Mouse (Mus musculus): Measurements from ENCODE around the gene Pla2g15. TPM values are rescaled to one million over a fixed set of nuclear protein-coding genes. Genes with fewer than 3 reads are reported as not detected.

The Pla2g15 gene
- polyA plus RNA-seq, 1 experiment from 2014 or later: 18.1 TPM

DNA sequence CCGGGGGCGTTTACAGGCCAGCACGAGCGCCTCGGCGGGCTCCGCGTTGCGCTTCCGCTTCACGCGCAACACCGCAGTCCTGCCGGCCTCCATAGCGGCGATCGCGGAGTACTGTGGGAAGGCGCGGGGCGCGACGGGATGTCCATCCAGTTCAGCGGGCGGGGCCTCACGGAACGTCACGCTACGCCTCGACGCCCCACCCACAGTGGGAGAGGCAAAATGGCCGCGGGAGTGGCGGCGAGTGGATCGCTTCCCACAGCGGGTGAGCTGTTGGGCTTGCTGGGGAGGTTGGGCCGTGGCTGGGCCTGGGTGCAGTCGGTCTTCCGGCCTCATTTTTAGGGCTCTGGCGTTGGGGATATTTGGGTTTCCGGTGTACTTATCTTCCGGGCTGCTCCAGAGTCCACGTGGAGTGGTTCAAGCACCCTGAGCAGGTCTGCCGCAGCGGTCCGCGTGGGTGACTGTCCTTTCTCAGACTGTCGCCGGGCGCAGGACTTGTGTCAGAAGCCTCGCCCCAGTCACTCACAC, 60.7 kb downstream of the Pla2g15 start, which contains the start of the genes Slc7a6os and Prmt7:
Gene Slc7a6os, minus strand, starts transcription at position 115 of the 525 bp plus-strand sequence.
Gene Prmt7, plus strand, starts transcription at position 116 of the 525 bp plus-strand sequence.
- Histone ChIP-seq H3K36me3 (peaks cover 48% of the 10 kb centered on the region), H3K4me1 (peaks cover 19% of the 10 kb centered on the region), H3K9me3 (no peaks in the 10 kb centered on the region), H3K4me3 (peak within 1 kb of the TSS; percentile 85), H3K27me3 (no peaks in the 10 kb centered on the region), H3K4me2 (peak within 1 kb of the TSS; percentile 79), H3K27ac (peak within 1 kb of the TSS; percentile 95), H3K9ac (peak within 1 kb of the TSS; percentile 94)
- peak; percentile 98 for ATAC-seq (ENCODE audit: insufficient number of reproducible peaks, insufficient read depth, low FRiP score, low TSS enrichment, low read depth)
- WGBS: under 1% methylated on average over 52 of the region's 52 CpGs

DNA sequence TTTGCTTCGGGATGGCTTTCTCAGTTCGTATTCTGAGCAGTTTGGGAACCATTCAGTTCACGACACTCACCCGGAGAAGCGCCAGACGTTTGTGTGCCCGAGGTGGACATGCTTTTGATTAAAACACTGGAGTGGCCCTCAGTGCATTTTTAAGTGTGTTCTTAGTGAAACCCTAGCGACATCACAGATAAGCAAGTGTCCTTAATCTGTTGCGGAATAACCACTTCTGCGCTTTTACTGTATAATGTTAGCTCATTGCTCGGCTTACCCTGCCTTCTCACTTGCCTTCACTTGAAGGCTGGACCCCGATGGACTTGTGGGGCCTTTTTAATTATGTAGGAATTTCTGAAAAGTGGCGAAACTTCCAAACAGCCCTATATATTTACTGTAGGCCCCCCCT, 61.2 kb downstream of the Pla2g15 start:
- Histone ChIP-seq H3K9ac (peak overlapping the region; percentile 94), H3K36me3 (peaks cover 52% of the 10 kb centered on the region), H3K4me3 (peak overlapping the region; percentile 85), H3K4me2 (peak overlapping the region; percentile 79), H3K4me1 (peaks cover 19% of the 10 kb centered on the region), H3K9me3 (no peaks in the 10 kb centered on the region), H3K27me3 (no peaks in the 10 kb centered on the region), H3K27ac (peak overlapping the region; percentile 95)
- no peak for ATAC-seq (ENCODE audit: insufficient number of reproducible peaks, insufficient read depth, low FRiP score, low TSS enrichment, low read depth)
- WGBS: 3% methylated on average over 13 of the region's 13 CpGs

DNA sequence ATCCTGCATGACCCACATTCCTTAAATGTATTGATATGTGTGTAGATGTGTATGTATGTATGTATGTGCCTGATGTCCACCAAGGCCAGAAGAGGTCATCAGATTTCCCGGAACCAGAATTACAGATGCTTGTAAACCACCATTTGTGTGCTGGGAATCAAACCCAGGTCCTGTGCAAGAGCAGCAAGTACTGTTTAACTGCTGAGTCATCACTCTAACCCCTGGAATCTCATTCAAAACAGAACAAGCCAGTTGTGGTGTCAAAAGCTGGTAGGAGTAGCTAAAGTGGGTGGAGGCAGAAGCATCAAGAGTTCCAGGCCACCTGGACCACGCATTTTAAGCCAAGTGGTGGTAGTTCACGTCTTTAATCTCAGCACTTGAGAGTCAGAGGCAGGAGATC, 63.8 kb downstream of the Pla2g15 start:
- peaks cover 16% of the 10 kb centered on the region for H3K4me1 ChIP-seq
- H3K36me3 ChIP-seq: peaks cover 56% of the 10 kb centered on the region
- no peak overlapping the region for H3K9ac ChIP-seq
- H3K4me2 ChIP-seq: no peak overlapping the region
- no peaks in the 10 kb centered on the region for H3K27me3 ChIP-seq
- H3K9me3 ChIP-seq: no peaks in the 10 kb centered on the region
- 89% methylated on average over 3 of the region's 3 CpGs for WGBS
- no peak for ATAC-seq (ENCODE audit: insufficient number of reproducible peaks, insufficient read depth, low FRiP score, low TSS enrichment, low read depth)
- H3K4me3 ChIP-seq: no peak overlapping the region
- no peak overlapping the region for H3K27ac ChIP-seq

Other genes with a start within 250 kb of the Pla2g15 start
- gene Pskh1, start 250.0 kb upstream of the Pla2g15 start, polyA plus RNA-seq (2015; fragmentation: Nextera tagmentation; extraction: Ambion mirVana): 43.0 and 43.2 TPM in 2 replicates
- gene Ctrl, start 216.5 kb upstream of the Pla2g15 start, polyA plus RNA-seq (2015; fragmentation: Nextera tagmentation; extraction: Ambion mirVana): 1.3 and 1.8 TPM in 2 replicates
- 28.6 and 29.0 TPM in 2 replicates for gene Psmb10, start 212.0 kb upstream of the Pla2g15 start, polyA plus RNA-seq (2015; fragmentation: Nextera tagmentation; extraction: Ambion mirVana)
- gene Lcat, start 207.0 kb upstream of the Pla2g15 start, polyA plus RNA-seq (2015; fragmentation: Nextera tagmentation; extraction: Ambion mirVana): 2.8 and 5.6 TPM in 2 replicates
- gene Slc12a4, start 184.3 kb upstream of the Pla2g15 start, polyA plus RNA-seq (2015; fragmentation: Nextera tagmentation; extraction: Ambion mirVana): 48.3 and 56.8 TPM in 2 replicates
- not detected in 2 replicates for gene Dpep3, start 171.0 kb upstream of the Pla2g15 start, polyA plus RNA-seq (2015; fragmentation: Nextera tagmentation; extraction: Ambion mirVana)
- gene Dus2, start 159.1 kb upstream of the Pla2g15 start, polyA plus RNA-seq (2015; fragmentation: Nextera tagmentation; extraction: Ambion mirVana): 26.7 and 27.9 TPM in 2 replicates
- gene Dpep2nb, start 144.4 kb upstream of the Pla2g15 start, polyA plus RNA-seq (2015; fragmentation: Nextera tagmentation; extraction: Ambion mirVana): not detected in 2 replicates
- 18.1 and 18.8 TPM in 2 replicates for gene Ddx28, start 138.5 kb upstream of the Pla2g15 start, polyA plus RNA-seq (2015; fragmentation: Nextera tagmentation; extraction: Ambion mirVana)
- 9.6 and 10.1 TPM in 2 replicates for gene Nfatc3, start 91.6 kb upstream of the Pla2g15 start, polyA plus RNA-seq (2015; fragmentation: Nextera tagmentation; extraction: Ambion mirVana)
- gene Esrp2, start 13.4 kb upstream of the Pla2g15 start, polyA plus RNA-seq (2015; fragmentation: Nextera tagmentation; extraction: Ambion mirVana): 22.2 and 25.9 TPM in 2 replicates
- gene Slc7a6, start 18.5 kb downstream of the Pla2g15 start, polyA plus RNA-seq (2015; fragmentation: Nextera tagmentation; extraction: Ambion mirVana): 57.6 and 59.2 TPM in 2 replicates
- 43.2 and 46.8 TPM in 2 replicates for gene Slc7a6os, start 60.5 kb downstream of the Pla2g15 start, polyA plus RNA-seq (2015; fragmentation: Nextera tagmentation; extraction: Ambion mirVana)
- 45.0 and 49.4 TPM in 2 replicates for gene Prmt7, start 60.5 kb downstream of the Pla2g15 start, polyA plus RNA-seq (2015; fragmentation: Nextera tagmentation; extraction: Ambion mirVana)
- gene Smpd3, start 187.6 kb downstream of the Pla2g15 start, polyA plus RNA-seq (2015; fragmentation: Nextera tagmentation; extraction: Ambion mirVana): 13.0 and 19.5 TPM in 2 replicates